Mouse (Mus musculus): ENCODE measurements at regions not wholly inside any gene's neighbourhood (a gene's known extent, or its start where the extent isn't known, plus 50 kb on each side); places are given as distances from the start of the nearest gene placed in this dataset.

DNA sequence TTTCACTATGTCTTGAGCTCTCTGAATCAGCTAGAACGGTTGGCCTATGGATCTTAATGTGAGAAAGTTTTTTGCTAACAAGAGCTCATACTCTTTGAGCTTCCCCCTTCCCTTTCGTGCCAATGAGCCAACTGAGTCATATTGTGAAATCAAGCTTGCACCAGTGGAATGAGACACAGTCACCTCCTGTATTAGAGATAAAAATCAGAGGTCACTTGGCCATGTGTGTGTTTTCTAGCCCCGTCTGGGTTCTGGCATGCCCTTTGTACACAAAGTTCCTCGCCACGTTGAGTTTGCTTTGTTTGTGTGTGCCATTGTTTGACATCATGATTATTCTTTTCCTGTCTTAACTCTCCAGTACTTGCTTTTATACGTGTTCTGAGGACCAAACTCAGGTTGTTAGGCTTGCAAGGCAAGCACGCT is 114.1 kb upstream of the Tbl1xr1 start:
- TF ChIP-seq POLR2A (IDR thresholded peaks at IDR 0.05; ENCODE audit: insufficient read depth, low read depth, low read length), result no peak
- no peak for TF ChIP-seq CTCF (IDR thresholded peaks at IDR 0.05)
